Mouse (Mus musculus) CD8-positive naive resting alpha-beta T cell, adult 2 months (primary cell): ENCODE measurements around the gene Atr.
A peak's percentile ranks its signal among the peaks of the same experiment; 100 is the strongest.

Source experiments
- DNase-seq, 2 experiments: peaks; one replicate each; pipeline ENCODE4 v3.0.0; 2022; ENCODE audit warnings: low read depth in 2 of 2, low spot score in 2 of 2

Gene Atr

DNA sequence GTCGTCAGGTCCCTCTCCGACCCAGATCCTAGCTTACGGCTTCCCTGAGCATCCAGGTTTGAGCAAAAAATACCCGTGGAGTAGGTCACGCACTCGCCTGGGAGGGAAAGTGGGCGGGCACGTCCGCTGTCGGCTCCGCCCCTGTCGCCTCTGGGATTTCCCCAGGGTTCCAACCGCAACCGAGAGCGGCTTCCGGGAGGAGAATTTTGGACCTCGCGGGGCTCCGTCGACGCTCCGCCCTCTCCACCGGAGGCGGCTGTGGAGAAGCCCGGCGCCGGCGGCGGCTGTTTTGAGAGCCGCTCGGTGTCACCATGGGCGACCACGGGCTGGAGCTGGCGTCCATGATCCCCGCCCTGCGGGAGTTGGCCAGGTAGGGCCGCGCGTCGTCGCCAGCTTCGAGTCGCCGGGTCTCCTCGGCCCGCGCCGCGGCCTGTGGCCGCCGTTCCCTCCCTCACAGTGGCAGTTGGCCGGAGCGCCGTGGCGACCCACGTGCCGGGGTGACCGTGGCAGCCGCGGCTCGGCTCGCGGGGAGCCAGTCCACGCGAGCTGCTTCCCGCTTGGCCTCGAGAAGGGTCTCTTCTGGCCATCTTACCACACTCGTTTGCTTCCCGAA is at the start of gene Atr:
Gene Atr, plus strand, starts transcription at position 184 of the 613 bp plus-strand sequence.
- peak; percentile 91 to 94 for DNase-seq

DNA sequence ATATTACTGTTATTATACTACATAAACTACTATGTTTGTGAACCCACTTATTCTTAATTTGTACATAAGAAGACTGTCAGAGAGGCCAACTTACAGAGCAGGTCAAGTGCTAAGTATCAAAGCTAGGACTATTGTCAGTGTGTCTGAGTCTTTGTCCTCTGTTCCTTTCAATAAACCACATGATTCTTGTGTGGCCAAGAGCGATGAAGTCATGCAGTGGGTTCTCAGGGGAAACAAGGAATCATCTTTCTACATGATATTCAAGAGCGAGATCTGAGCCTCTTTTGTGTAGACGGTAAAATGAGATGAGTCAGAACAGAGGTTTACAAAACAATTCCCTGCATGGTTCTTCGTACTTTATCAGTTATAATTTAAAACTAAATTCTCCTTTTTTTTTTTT is 47.8 kb upstream of the Atr start:
- DNase-seq: no peak

- no peak for DNase-seq
These were observed 45.6 kb upstream of the Atr start for GRCm38 (mm10) chr9:95811817-95812216.

- no peak for DNase-seq
These were observed 43.5 kb upstream of the Atr start for GRCm38 (mm10) chr9:95813721-95814531.

DNA sequence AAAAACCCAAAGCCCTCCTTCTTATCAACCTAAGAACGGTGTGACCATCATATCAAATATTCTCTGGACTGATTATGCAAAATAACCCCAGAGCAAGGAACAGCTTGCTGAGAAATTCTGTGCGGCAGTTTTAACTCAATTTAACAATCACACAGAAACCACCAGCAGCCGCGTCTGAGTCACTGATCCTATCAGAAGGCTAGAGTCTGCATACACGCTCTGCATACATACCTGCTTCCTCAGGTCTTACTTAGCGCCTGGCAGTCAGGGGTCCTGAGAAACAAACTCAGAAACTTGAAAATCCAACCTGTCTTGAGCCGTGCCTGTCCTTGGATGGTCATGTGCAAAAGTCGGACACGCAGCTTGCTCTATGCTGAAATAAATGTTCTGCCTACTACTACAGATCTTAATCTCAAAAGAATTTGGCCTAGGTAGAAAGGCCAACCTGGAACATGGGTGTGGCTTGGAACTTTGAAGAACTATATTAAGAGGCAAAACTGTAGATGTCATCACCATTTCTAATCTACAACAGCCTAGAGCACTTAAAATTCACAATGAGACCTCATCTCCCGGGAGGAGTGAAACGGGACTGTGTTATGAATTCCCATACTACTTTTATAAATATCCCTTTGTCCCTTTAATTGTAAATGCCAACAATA is 42.3 kb upstream of the Atr start:
- DNase-seq: no peak

- DNase-seq: no peak
These were observed 41.7 kb upstream of the Atr start for GRCm38 (mm10) chr9:95815706-95816105.

- no peak for DNase-seq
These were observed 34.9 kb upstream of the Atr start for GRCm38 (mm10) chr9:95822531-95822930.

GRCm38 (mm10) chr9:95827565-95827964 is 29.8 kb upstream of the Atr start:
- no peak for DNase-seq

DNA sequence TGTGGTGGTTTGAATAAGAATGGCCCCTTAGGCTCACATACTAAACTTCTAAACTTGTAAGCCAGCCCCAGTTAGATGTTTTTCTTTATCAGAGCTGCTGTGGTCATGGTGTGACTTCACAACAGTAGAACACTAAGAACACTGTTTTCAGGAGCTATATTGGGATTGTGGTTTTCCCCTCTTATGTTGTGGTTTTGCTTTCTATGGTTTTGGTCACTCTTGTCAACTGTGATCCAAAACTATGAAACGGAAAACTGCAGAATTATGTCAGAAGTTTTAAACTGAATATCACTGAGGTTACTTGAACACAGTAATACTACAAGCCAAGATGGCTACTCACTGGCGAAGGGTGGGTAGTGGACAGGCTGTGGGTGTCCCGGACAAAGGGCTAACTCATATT is 24.6 kb upstream of the Atr start:
- no peak for DNase-seq

GRCm38 (mm10) chr9:95834799-95835198 is 22.6 kb upstream of the Atr start:
- DNase-seq: no peak

- no peak for DNase-seq
These were observed 21.7 kb upstream of the Atr start for GRCm38 (mm10) chr9:95835741-95836140.

DNA sequence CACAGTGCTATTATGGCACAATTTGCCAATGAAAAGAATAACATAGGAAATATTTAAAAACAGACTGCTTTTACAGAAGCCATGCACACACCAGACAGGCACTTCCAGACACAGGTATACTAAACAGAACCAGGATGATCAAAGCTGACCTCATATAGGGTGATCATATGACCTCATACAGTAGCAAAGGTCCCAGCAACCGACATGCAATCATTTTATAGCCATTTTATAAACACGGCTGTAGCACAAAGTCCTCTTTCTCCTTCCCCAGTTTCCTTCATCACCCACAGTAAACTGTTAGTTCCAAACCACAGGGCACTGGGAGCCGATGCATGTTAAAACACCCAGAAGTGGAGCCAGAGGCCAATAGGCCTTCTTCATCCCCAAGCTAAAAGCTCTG is 18.0 kb upstream of the Atr start:
- DNase-seq: no peak

GRCm38 (mm10) chr9:95844825-95845460 is 12.5 kb upstream of the Atr start, which contains the start of gene Pls1:
TSS of gene Pls1 (minus strand) at chr9:95845311.
- DNase-seq: peak; percentile 59 to 79

- no peak for DNase-seq
These were observed 11.7 kb upstream of the Atr start for GRCm38 (mm10) chr9:95845711-95846110.

DNA sequence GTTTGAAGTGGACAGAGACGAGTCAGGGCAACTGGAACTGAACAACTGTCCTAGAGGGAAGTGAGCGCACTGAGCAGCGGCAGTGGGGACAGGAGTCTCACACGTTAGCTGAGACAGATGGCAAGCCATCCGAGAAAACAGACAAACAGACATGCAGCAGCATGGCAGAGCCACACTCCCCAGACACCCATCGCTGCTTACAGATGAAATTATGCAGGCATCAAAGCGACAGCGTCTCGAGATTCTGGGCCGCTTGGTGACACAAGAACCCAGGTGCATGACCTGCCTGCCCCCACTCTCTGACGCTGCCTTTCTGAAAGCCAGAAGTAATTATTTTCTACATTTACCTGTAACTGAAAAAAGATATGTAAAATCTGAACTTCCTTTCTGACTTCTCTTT is 5.7 kb upstream of the Atr start:
- DNase-seq: no peak

GRCm38 (mm10) chr9:95852896-95853295 is 4.5 kb upstream of the Atr start:
- peak; percentile 71 to 72 for DNase-seq

GRCm38 (mm10) chr9:95854891-95855290 is 2.5 kb upstream of the Atr start:
- DNase-seq: no peak

- DNase-seq: no peak
These were observed 1.4 kb upstream of the Atr start for GRCm38 (mm10) chr9:95856004-95856403.

GRCm38 (mm10) chr9:95858027-95858570 is 702 bp downstream of the Atr start:
- DNase-seq: peak in 1 of 2 experiments; percentile 22

DNA sequence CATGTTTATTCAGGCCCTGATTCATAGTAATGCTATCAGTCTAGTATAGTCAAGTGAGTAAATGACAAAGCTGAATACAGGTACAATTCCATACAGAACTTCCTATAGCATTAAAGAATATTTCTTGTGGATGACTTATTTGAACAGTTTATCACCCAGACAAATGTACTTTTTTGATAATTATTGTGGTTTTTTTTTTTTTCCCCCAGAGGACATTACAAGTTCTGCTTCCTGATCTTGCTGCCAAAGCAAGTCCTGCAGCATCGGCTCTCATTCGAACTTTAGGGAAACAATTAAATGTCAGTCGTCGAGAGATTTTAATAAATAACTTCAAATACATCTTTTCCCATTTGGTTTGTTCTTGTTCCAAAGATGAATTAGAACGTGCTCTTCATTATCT is 20.8 kb downstream of the Atr start:
- DNase-seq: no peak

GRCm38 (mm10) chr9:95882751-95883150 is 25.4 kb downstream of the Atr start:
- DNase-seq: no peak
